ENCODE assay signal across 8 mouse cellular contexts in the genomic region with DNA sequence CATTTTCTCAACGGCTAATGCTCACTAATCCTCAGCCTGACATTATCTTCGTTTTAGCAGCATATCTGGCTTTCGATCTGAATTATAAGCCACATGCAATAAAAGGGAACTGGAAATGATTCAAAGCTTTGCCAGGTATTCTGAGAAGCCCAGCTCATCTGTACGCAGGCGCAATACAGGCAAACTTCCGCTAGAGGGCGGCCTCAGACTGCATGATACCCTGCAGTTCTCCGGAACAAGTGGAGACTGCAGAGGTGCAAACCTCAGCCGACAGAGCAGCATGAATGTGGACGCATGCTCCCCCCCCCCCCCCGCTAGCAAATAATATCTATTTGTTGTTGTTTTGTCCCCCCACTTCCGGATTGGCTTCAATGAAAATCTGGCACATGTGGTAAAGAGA.
DNase-seq lines count a peak whose midpoint lies in the region; ATAC-seq and TF ChIP-seq lines count a peak whose summit lies in the region.

No protein-coding gene starts in this region.

- intact Hi-C loops in left cerebral cortex, adult 2 months (cut with DNase I), result loop anchor here (1.0 to 10.0 kb wide), 4 partner anchors 75 to 582 kb away; partner anchors contain the start of gene Shisa3

- H3K4me1 ChIP-seq in cortical plate, adult 2 months (ENCODE audit: control insufficient read depth, insufficient read depth, low read length), result no peaks in the 10 kb centered on the region
- H3K4me1 ChIP-seq in hindbrain, postnatal 0 days (ENCODE audit: insufficient read depth, low read length), result 0 out of 2 replicates have a peak, but pooled peaks cover 4% of the 10 kb centered on the region
- H3K4me1 ChIP-seq in megakaryocyte, embryonic 14.5 days, result peaks cover 24% of the 10 kb centered on the region

- DNase-seq in adipocyte (ENCODE audit: low spot score), result peak; percentile 78
- peak; percentile 36 to 37 for DNase-seq in gastrocnemius, adult 8-10 months (ENCODE audit: low spot score in 2 of 2)
- DNase-seq in hindbrain, postnatal 0 days (ENCODE audit: low spot score), result peak; percentile 94
- DNase-seq in left cerebral cortex, adult 2 months (ENCODE audit: extremely low spot score in 1 of 2, low spot score in 2 of 2), result peak; percentile 79 to 84
- peak; percentile 85 to 91 for DNase-seq in right cerebral cortex, adult 2 months (ENCODE audit: low spot score in 2 of 2)
- peak; percentile 38 for DNase-seq in urinary bladder, postnatal 10 days (ENCODE audit: low spot score)

- no peaks in the 10 kb centered on the region for H3K27me3 ChIP-seq in hindbrain, postnatal 0 days (ENCODE audit: insufficient read depth, low read length)
- H3K27me3 ChIP-seq in megakaryocyte, embryonic 14.5 days (replicated peaks), result peaks cover 12% of the 10 kb centered on the region

- no peaks in the 10 kb centered on the region for H3K36me3 ChIP-seq in hindbrain, postnatal 0 days (ENCODE audit: insufficient read depth, low read length)
- no peaks in the 10 kb centered on the region for H3K36me3 ChIP-seq in megakaryocyte, embryonic 14.5 days (replicated peaks; ENCODE audit: low read length)

- no peak for TF ChIP-seq POLR2A in cortical plate, adult 2 months (IDR thresholded peaks at IDR 0.05; ENCODE audit: extremely low read depth, insufficient read depth, low read length)

- H3K27ac ChIP-seq in cortical plate, adult 2 months (ENCODE audit: insufficient read depth, low read length), result no peak overlapping the region
- no peak overlapping the region for H3K27ac ChIP-seq in hindbrain, postnatal 0 days
- no peak overlapping the region for H3K27ac ChIP-seq in left cerebral cortex, adult 2 months

- TF ChIP-seq CTCF in cortical plate, adult 2 months (IDR thresholded peaks at IDR 0.05; ENCODE audit: extremely low read depth, insufficient read depth, low read length), result peak; percentile 95
- TF ChIP-seq CTCF in hindbrain, postnatal 0 days (IDR thresholded peaks at IDR 0.05; ENCODE audit: low read depth), result peak; percentile 96
- TF ChIP-seq CTCF in left cerebral cortex, adult 2 months (IDR thresholded peaks at IDR 0.05), result peak; percentile 85

- no peak overlapping the region for H3K4me3 ChIP-seq in cortical plate, adult 2 months (ENCODE audit: insufficient read depth, low read length)
- peak overlapping the region; percentile 24 for H3K4me3 ChIP-seq in hindbrain, postnatal 0 days (ENCODE audit: low read length)
- peak overlapping the region; percentile 42 for H3K4me3 ChIP-seq in left cerebral cortex, adult 2 months
- peak overlapping the region; percentile 74 for H3K4me3 ChIP-seq in megakaryocyte, embryonic 14.5 days (replicated peaks)

- H3K9ac ChIP-seq in hindbrain, postnatal 0 days (replicated peaks; ENCODE audit: low read length), result no peak overlapping the region

- ATAC-seq in hindbrain, postnatal 0 days, result peak; percentile 85

- peak overlapping the region; percentile 57 for H3K4me2 ChIP-seq in hindbrain, postnatal 0 days (ENCODE audit: low read depth, low read length)

- WGBS in hindbrain, postnatal 0 days, result 2% methylated on average over 12 of the region's 12 CpGs

- no peaks in the 10 kb centered on the region for H3K9me3 ChIP-seq in hindbrain, postnatal 0 days (ENCODE audit: low read length)
- H3K9me3 ChIP-seq in megakaryocyte, embryonic 14.5 days, result no peaks in the 10 kb centered on the region

Comparison
In these comparisons a context has a peak if more than half of its experiments do, and no peak if none do; other contexts are left out.
1. DNase-seq: peak in every context shown above with its lines; median percentile 94 in hindbrain, postnatal 0 days; 88 in right cerebral cortex, adult 2 months; 82 in left cerebral cortex, adult 2 months; 78 in adipocyte; 38 in urinary bladder, postnatal 10 days; 36 in gastrocnemius, adult 8-10 months.